Comparison of ENCODE assay signal across 8 mouse cellular contexts in the genomic region with DNA sequence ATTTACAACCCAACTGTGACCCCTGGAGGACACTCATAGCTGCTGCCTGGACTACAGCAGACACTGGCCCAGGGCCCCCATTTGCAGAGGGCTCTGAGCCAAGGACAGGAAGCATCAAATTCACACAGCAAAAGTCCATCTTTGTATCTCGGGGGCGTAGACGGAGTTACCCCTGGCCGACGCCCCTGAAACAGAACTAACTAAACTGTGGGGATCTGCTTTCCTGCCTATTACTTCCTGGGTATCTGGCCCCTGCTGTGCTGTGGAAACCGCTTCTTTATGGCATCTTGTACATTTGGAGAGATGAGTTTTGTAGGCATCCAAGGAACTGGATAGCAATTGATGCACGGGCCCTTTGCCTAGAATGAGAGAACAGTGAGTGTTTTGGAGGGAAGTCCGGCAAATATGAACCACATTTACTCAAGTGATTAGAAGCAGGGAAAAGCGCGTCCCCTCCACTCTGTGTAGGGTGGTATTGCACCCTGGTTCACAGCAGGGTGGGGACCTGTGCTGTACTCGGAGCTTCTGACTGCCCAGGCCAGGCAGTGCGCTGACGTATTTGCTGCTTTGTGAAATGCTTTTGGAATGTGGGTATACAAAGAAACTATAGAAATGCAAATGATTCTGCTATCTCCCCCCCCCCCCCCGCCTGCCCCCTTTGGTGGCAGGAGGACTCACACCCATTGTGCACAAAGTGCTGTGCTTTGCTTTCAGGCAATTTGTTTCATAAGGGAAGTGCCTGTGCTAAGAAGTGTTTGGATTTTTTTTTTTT.
A peak's percentile ranks its signal among the peaks of the same experiment; 100 is the strongest.
DNase-seq lines count a peak whose midpoint lies in the region; ATAC-seq and TF ChIP-seq lines count a peak whose summit lies in the region.

No protein-coding gene starts in this region.

- peak; percentile 90 for DNase-seq in ZHBTc4 (ENCODE audit: low read depth, low spot score)
- peak; percentile 66 for DNase-seq in gastrocnemius, postnatal 25 days
- DNase-seq in hindbrain, postnatal 0 days (ENCODE audit: low spot score) = peak; percentile 89
- peak; percentile 43 to 44 for DNase-seq in left cerebral cortex, postnatal 25 days (ENCODE audit: low spot score in 2 of 2)
- DNase-seq in stomach, postnatal 0 days (ENCODE audit: low spot score) = peak; percentile 67
- DNase-seq in thymus, postnatal 25 days = no peak

- intact Hi-C loops in left cerebral cortex, postnatal 25 days (cut with DNase I) = no loop called here

- H3K4me2 ChIP-seq in hindbrain, postnatal 0 days (ENCODE audit: low read depth, low read length) = peak overlapping the region; percentile 52
- peak overlapping the region; percentile 48 for H3K4me2 ChIP-seq in midbrain, embryonic 12.5 days (replicated peaks)
- peak overlapping the region; percentile 23; the same call in 1 of the 2 replicates for H3K4me2 ChIP-seq in stomach, postnatal 0 days (replicated peaks; ENCODE audit: low read depth)

- H3K27ac ChIP-seq in cortical plate, adult 2 months (ENCODE audit: insufficient read depth, low read length) = 0 out of 2 replicates have a peak overlapping the region, but pooled peaks have one; percentile 8
- H3K27ac ChIP-seq in hindbrain, postnatal 0 days = peak overlapping the region; percentile 63
- peak overlapping the region; percentile 78 for H3K27ac ChIP-seq in midbrain, embryonic 12.5 days (replicated peaks)
- no peak overlapping the region for H3K27ac ChIP-seq in stomach, postnatal 0 days (replicated peaks)

- no peak overlapping the region for H3K4me3 ChIP-seq in cortical plate, adult 2 months (ENCODE audit: insufficient read depth, low read length)
- H3K4me3 ChIP-seq in hindbrain, postnatal 0 days (ENCODE audit: low read length) = peak overlapping the region; percentile 14; the same call in 1 of the 2 replicates
- H3K4me3 ChIP-seq in midbrain, embryonic 12.5 days = peak overlapping the region; percentile 9
- no peak overlapping the region for H3K4me3 ChIP-seq in stomach, postnatal 0 days (ENCODE audit: low read depth, low read length)

- no peaks in the 10 kb centered on the region for H3K36me3 ChIP-seq in hindbrain, postnatal 0 days (ENCODE audit: insufficient read depth, low read length)
- H3K36me3 ChIP-seq in midbrain, embryonic 12.5 days = no peaks in the 10 kb centered on the region
- H3K36me3 ChIP-seq in stomach, postnatal 0 days (ENCODE audit: control insufficient read depth, insufficient read depth, low read length) = no peaks in the 10 kb centered on the region

- no peak for TF ChIP-seq EP300 in stomach, postnatal 0 days (optimal IDR thresholded peaks at IDR 0.05)

- H3K4me1 ChIP-seq in cortical plate, adult 2 months (ENCODE audit: control insufficient read depth, insufficient read depth, low read length) = no peaks in the 10 kb centered on the region
- peaks cover 15% of the 10 kb centered on the region; the same call in 1 of the 2 replicates for H3K4me1 ChIP-seq in hindbrain, postnatal 0 days (ENCODE audit: insufficient read depth, low read length)
- H3K4me1 ChIP-seq in midbrain, embryonic 12.5 days = peaks cover 22% of the 10 kb centered on the region
- no peaks in the 10 kb centered on the region for H3K4me1 ChIP-seq in stomach, postnatal 0 days (replicated peaks; ENCODE audit: control insufficient read depth, insufficient read depth)

- peak overlapping the region; percentile 37 for H3K9ac ChIP-seq in hindbrain, postnatal 0 days (replicated peaks; ENCODE audit: low read length)
- 0 out of 2 replicates have a peak overlapping the region, but pooled peaks have one; percentile 24 for H3K9ac ChIP-seq in midbrain, embryonic 12.5 days (replicated peaks)
- H3K9ac ChIP-seq in stomach, postnatal 0 days (ENCODE audit: low read length) = 0 out of 2 replicates have a peak overlapping the region, but pooled peaks have one; percentile 4

- WGBS in hindbrain, postnatal 0 days = 11% methylated on average over 14 of the region's 14 CpGs
- 2% methylated on average over 14 of the region's 14 CpGs for WGBS in midbrain, embryonic 12.5 days
- 20% methylated on average over 14 of the region's 14 CpGs for WGBS in stomach, postnatal 0 days

- H3K9me3 ChIP-seq in hindbrain, postnatal 0 days (ENCODE audit: low read length) = no peaks in the 10 kb centered on the region
- H3K9me3 ChIP-seq in midbrain, embryonic 12.5 days = no peaks in the 10 kb centered on the region
- H3K9me3 ChIP-seq in stomach, postnatal 0 days (ENCODE audit: control insufficient read depth, low read length) = no peaks in the 10 kb centered on the region

- H3K27me3 ChIP-seq in hindbrain, postnatal 0 days (ENCODE audit: insufficient read depth, low read length) = no peaks in the 10 kb centered on the region
- no peaks in the 10 kb centered on the region for H3K27me3 ChIP-seq in midbrain, embryonic 12.5 days
- H3K27me3 ChIP-seq in stomach, postnatal 0 days (ENCODE audit: control insufficient read depth, insufficient read depth, low read length) = no peaks in the 10 kb centered on the region

- TF ChIP-seq CTCF in cortical plate, adult 2 months (IDR thresholded peaks at IDR 0.05; ENCODE audit: extremely low read depth, insufficient read depth, low read length) = peak; percentile 41
- TF ChIP-seq CTCF in hindbrain, postnatal 0 days (IDR thresholded peaks at IDR 0.05; ENCODE audit: low read depth) = peak; percentile 68
- TF ChIP-seq CTCF in stomach, postnatal 0 days (IDR thresholded peaks at IDR 0.05; ENCODE audit: low read depth) = peak; percentile 76

- no peak for TF ChIP-seq POLR2A in cortical plate, adult 2 months (IDR thresholded peaks at IDR 0.05; ENCODE audit: extremely low read depth, insufficient read depth, low read length)

- peak; percentile 94 for ATAC-seq in hindbrain, postnatal 0 days
- ATAC-seq in midbrain, embryonic 12.5 days (ENCODE audit: low FRiP score, low read depth) = peak; percentile 93
- peak; percentile 86 for ATAC-seq in stomach, postnatal 0 days (ENCODE audit: low FRiP score, low TSS enrichment)

Comparison
In these comparisons a context has a peak if more than half of its experiments do, and no peak if none do; other contexts are left out.
1. H3K4me3 ChIP-seq: peak in hindbrain, postnatal 0 days (single experiment) and midbrain, embryonic 12.5 days (single experiment); none in cortical plate, adult 2 months (single experiment) and stomach, postnatal 0 days (single experiment).
2. Peak in every context shown above with its lines, with median percentiles within 50 percentile points of each other: CTCF ChIP-seq, ATAC-seq, H3K4me2 ChIP-seq and H3K9ac ChIP-seq.